Mouse (Mus musculus) B cell, adult 2 months (primary cell): ENCODE measurements at regions not wholly inside any gene's neighbourhood (a gene's known extent, or its start where the extent isn't known, plus 50 kb on each side); places are given as distances from the start of the nearest gene placed in this dataset.
A peak's percentile ranks its signal among the peaks of the same experiment; 100 is the strongest.

ENCODE experiments used
- DNase-seq, 2 experiments: peaks; one replicate each; pipeline ENCODE4 v3.0.0; 2022

DNA sequence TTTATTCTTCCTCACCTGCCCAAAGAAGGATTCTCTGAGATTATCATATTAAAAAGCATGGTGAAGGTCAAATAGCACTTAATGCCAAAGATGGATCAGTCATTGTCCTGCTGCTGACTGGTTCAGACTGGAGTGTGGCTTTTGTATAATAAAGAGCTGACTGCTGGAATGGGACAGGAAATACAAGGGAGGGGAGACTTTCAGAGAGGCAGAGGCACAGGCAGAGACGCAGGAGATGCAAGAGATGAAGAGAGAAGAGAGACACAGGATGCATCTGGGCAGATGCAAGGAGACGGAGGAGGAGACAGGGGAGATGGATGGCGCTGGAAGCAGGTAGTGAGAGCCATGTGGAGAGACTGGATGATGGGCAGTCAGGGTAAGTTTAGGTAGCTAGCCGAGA is 65.4 kb upstream of the Glrp1 start:
- no peak for DNase-seq

DNA sequence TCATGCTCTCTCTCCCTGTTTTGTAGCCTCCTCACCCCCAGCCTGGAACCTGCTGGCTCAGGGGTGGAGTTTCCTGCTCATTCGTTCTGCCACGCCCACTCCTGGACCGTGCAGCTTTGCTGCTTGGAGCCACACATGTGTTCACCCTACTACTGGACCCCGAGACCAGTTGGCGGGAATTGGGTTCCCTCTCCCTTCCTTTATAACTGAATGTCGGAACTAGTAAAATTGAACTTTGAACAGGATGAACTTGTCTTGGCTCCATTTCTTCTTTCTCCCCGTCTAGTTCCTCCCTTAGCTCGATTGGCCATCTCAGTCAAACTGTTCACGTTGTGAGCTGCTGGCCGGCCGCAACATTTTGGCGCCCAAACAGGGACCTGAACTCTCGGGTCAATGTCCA is 62.3 kb upstream of the Glrp1 start:
- no peak for DNase-seq

DNA sequence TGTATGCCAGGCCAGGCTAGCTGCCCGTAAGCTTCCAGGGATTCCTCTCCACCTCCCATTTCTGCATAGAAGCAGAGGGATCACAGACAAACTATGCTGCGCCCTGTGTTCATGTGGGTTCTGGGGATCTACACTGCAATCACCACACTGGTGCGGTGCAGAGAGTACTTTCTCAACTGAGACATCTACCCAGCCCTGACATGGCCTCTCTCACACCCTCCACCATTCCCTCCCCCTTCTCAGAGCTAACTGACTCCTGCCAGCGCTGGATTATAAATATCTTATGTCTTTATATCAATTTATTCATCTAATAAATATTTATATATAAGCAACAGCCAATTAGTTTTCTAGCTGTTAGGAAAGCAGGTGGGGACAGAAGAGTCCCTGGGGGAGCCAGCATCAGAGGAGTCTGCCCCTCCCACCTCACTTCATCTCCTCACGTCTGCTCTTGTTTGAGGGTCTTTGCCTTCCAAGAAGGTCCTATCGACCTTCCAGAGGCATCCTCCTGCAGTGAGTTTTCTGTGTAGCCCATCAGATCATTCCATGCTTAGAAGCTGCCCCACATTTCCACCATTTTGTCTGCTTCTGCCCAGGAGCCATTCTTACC is 58.7 kb upstream of the Glrp1 start:
- DNase-seq, result no peak

DNA sequence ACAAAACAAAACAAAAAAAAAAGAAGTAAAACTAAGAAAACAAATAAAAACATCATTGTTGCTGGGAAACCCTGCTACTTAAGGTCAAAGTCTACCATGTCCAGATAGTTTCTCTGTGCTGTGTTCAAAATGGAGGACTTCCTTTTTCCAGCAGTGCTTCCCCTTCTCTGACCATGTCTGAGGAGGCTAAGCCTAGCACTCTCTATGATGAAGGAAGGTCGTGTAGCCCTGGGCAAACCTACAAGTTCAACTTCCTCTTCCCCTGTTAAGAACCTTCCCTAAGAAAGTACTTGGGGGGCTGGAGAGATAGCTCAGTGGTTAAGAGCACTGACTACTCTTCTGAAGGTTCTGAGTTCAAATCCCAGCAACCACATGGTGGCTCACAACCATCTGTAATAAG is 57.3 kb upstream of the Glrp1 start:
- DNase-seq, result no peak

DNA sequence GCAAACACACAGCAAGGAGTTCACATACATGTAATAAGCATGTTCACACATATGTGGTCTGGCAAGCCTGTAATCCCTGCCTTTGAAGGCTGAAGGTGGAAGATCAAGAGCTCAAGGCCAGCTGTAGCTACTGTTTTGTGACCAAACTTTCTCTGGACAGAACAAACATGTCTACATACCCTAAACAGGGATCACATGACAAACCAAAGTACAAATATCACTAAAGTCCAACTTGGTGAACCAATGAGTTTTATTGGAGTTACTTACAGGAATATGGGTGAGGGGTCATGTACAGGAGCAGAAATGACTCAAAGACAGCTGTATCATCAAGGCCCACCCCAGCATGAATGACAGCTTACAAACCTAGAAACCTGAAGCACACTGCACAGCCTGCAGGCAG is 56.6 kb upstream of the Glrp1 start:
- no peak for DNase-seq

DNA sequence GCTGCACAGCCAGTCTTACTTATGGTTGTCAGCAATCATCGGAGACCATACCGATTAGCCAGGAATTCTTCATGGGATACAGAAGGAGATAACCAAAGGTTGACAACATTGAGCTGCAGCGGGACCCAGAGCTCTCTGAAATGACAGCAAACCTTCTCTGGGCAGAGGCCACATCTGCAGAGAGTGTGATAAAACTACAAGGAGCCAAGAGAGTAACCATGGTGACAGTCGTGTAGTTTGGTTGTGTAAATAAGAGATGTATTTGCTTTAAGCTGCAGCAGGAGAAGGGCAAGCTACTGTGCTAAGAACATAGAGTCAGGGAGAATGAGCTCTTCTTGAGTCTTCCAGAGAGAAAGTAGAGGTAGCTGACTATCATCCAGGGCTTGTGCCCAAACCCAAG is 55.0 kb upstream of the Glrp1 start:
- DNase-seq, result no peak

DNA sequence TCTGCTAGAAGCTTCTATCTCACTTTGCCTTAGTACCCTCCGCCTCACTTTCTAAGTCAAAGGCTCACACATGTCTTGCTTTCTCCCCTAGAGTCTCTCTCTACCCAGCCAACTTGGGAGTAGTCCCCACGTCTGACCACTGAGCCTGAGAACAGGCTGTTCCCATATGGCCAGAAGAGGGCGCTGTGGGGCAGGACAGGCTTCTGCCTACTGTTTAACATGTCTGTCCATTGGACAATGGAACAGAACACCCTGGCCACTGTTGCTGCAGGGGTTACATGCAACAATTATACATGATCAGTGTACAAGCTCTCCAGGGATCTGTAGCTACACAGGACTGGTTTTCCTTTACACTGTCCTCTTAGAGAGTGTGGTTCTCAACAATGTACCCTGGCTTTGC is 52.5 kb upstream of the Glrp1 start:
- peak; percentile 89 to 91 for DNase-seq

DNA sequence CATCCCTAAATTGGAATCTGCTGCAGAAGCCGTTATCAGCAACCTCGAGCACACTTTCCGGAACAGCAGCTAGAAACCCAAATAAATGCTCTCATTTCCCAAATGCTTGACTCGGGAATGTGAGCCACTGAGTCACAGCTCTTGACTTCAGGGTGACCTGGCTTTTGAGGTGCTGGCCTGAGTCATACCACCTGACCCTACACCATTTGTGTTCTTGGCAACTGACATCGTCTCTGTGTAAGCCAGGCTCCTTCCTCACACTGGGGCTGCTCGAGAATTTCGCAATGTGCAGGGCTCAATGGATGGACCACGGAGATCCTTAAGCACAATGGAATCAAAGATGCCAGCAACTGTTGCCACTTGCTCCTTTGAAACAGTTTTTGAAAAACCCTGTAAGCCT is 50.9 kb upstream of the Glrp1 start:
- DNase-seq, result no peak
